Mouse (Mus musculus) bone marrow, adult 2 months (tissue): ENCODE measurements around the gene Mreg. TPM values are rescaled to one million over a fixed set of nuclear protein-coding genes. Genes with fewer than 3 reads are reported as not detected.

Experiments
- H3K27ac ChIP-seq: fragments of 200-500 bp; 2 replicates; pipeline ENCODE4 v1.5.1; 2012; ENCODE audit warnings: low read depth, mild to moderate bottlenecking, control low read depth, inconsistent platforms, low read length; ENCODE audit not compliant: control insufficient read depth, poor library complexity, insufficient read depth
- H3K4me1 ChIP-seq: fragments of 200-500 bp; 2 replicates; pipeline ENCODE4 v1.6.1; 2011; ENCODE audit warnings: low read length; ENCODE audit not compliant: control insufficient read depth, insufficient read depth
- H3K4me3 ChIP-seq: fragments of 200-500 bp; replicated peaks from 2 replicates; pipeline ENCODE3; 2011; ENCODE audit warnings: mild to moderate bottlenecking, low read depth, low read length, control low read depth; ENCODE audit not compliant: control insufficient read depth
- CTCF ChIP-seq: fragments of 200-500 bp; IDR thresholded peaks from 2 replicates; pipeline ENCODE4 v1.5.1; 2011; ENCODE audit warnings: low read length, control low read depth; ENCODE audit not compliant: control insufficient read depth, insufficient read depth
- POLR2A ChIP-seq: fragments of 200-500 bp; IDR thresholded peaks from 2 replicates; pipeline ENCODE4 v1.6.1; 2011; ENCODE audit warnings: low read depth, mild to moderate bottlenecking, control low read depth, low read length, borderline replicate concordance; ENCODE audit not compliant: control insufficient read depth
- WGBS: fragments of 180-500 bp; shearing (Covaris S2); methylation state at CpG from one replicate; pipeline ENCODE4 v1.1.7; 2018; 5-methylcytosine and 5-hydroxymethylcytosine counted together
- polyA plus RNA-seq: library from polyadenylated mRNA; stranded (reverse); fragments of >200 nt; gene quantifications from 2 replicates; pipeline ENCODE4 v1.2.4, GENCODE M21; 2011; ENCODE audit warnings: low replicate concordance; ENCODE audit not compliant: missing spikeins, insufficient read depth, insufficient read length

Mreg gene
- polyA plus RNA-seq, 1 experiment: 8.1 TPM

GRCm38 (mm10) chr1:72202705-72203104, 9.4 kb downstream of the Mreg start:
- TF ChIP-seq CTCF (no peak), POLR2A (no peak)
- WGBS: 91% methylated on average over 7 of the region's 7 CpGs

GRCm38 (mm10) chr1:72202068-72202467, 10.0 kb downstream of the Mreg start:
- Histone ChIP-seq H3K4me1 (peaks cover 1% of the 10 kb centered on the region; the same call in 1 of the 2 replicates), H3K4me3 (no peak overlapping the region), H3K27ac (no peak overlapping the region)
- 78% methylated on average over 2 of the region's 2 CpGs for WGBS
- TF ChIP-seq POLR2A (no peak), CTCF (no peak)

More at GRCm38 (mm10) chr1:72202705-72203104, 9.4 kb downstream of the Mreg start:
- H3K4me3 ChIP-seq: no peak overlapping the region
- no peak overlapping the region for H3K27ac ChIP-seq
- H3K4me1 ChIP-seq: peaks cover 1% of the 10 kb centered on the region; the same call in 1 of the 2 replicates

GRCm38 (mm10) chr1:72201126-72201525, 11.0 kb downstream of the Mreg start:
- TF ChIP-seq CTCF (no peak), POLR2A (no peak)
- H3K4me1 ChIP-seq: peaks cover 1% of the 10 kb centered on the region
- no peak overlapping the region for H3K4me3 ChIP-seq
- H3K27ac ChIP-seq: no peak overlapping the region
- WGBS: 59% methylated on average over 3 of the region's 3 CpGs

GRCm38 (mm10) chr1:72198142-72198806, 13.8 kb downstream of the Mreg start:
- H3K4me3 ChIP-seq: no peak overlapping the region
- 71% methylated on average over 10 of the region's 10 CpGs for WGBS
- peaks cover 5% of the 10 kb centered on the region for H3K4me1 ChIP-seq
- TF ChIP-seq POLR2A (no peak), CTCF (no peak)
- no peak overlapping the region for H3K27ac ChIP-seq

GRCm38 (mm10) chr1:72196626-72197359, 15.3 kb downstream of the Mreg start:
- TF ChIP-seq POLR2A: no peak
- no peak for TF ChIP-seq CTCF
- Histone ChIP-seq H3K4me3 (no peak overlapping the region), H3K27ac (peak overlapping the region; percentile 50), H3K4me1 (peaks cover 4% of the 10 kb centered on the region)
- 61% methylated on average over 10 of the region's 10 CpGs for WGBS

- TF ChIP-seq POLR2A: no peak
- no peak for TF ChIP-seq CTCF
- WGBS: 48% methylated on average over 5 of the region's 5 CpGs
- peaks cover 4% of the 10 kb centered on the region for H3K4me1 ChIP-seq
- no peak overlapping the region for H3K4me3 ChIP-seq
- H3K27ac ChIP-seq: peak overlapping the region; percentile 88
These were observed 16.0 kb downstream of the Mreg start for GRCm38 (mm10) chr1:72196123-72196522.

- no peak for TF ChIP-seq CTCF
- no peak for TF ChIP-seq POLR2A
- H3K4me1 ChIP-seq: peaks cover 4% of the 10 kb centered on the region
- WGBS: 90% methylated on average over 8 of the region's 8 CpGs
- H3K27ac ChIP-seq: no peak overlapping the region
- H3K4me3 ChIP-seq: no peak overlapping the region
These were observed 20.7 kb downstream of the Mreg start for GRCm38 (mm10) chr1:72191449-72191848.

GRCm38 (mm10) chr1:72188142-72188738, 23.9 kb downstream of the Mreg start:
- no peaks in the 10 kb centered on the region for H3K4me1 ChIP-seq
- H3K4me3 ChIP-seq: no peak overlapping the region
- no peak overlapping the region for H3K27ac ChIP-seq
- TF ChIP-seq POLR2A: no peak
- TF ChIP-seq CTCF: no peak
- WGBS: 84% methylated on average over 16 of the region's 16 CpGs
